Mouse (Mus musculus) embryonic fibroblast, embryonic 13.5 days (primary cell): Measurements from ENCODE around the gene Lingo1.

ENCODE experiments used
- CTCF ChIP-seq: IDR thresholded peaks from 2 replicates; pipeline ENCODE4 v1.5.1; 2011; ENCODE audit warnings: mild to moderate bottlenecking, control low read depth, low read length, moderate library complexity, borderline replicate concordance; ENCODE audit not compliant: insufficient read depth
- POLR2A ChIP-seq: IDR thresholded peaks from 2 replicates; pipeline ENCODE4 v1.6.1; 2011; ENCODE audit warnings: low read depth, mild to moderate bottlenecking, control low read depth, low read length, moderate library complexity

- TF ChIP-seq CTCF (no peak), POLR2A (no peak)
Measured at GRCm38 (mm10) chr9:56581016-56581415, 215.3 kb downstream of the Lingo1 start.
